Mouse (Mus musculus): Measurements from ENCODE around the gene Prkcd.

- TF ChIP-seq GATA1 (IDR thresholded peaks at IDR 0.05; ENCODE audit: borderline replicate concordance, low read length) = no peak
- no peak for TF ChIP-seq FLI1 (IDR thresholded peaks at IDR 0.05; ENCODE audit: low read length)
Measured at GRCm38 (mm10) chr14:30666061-30666460, 40.1 kb upstream of the Prkcd start.

All from megakaryocyte, embryonic 14.5 days (primary cell).